ENCODE assay signal across 18 mouse cellular contexts in the genomic region with DNA sequence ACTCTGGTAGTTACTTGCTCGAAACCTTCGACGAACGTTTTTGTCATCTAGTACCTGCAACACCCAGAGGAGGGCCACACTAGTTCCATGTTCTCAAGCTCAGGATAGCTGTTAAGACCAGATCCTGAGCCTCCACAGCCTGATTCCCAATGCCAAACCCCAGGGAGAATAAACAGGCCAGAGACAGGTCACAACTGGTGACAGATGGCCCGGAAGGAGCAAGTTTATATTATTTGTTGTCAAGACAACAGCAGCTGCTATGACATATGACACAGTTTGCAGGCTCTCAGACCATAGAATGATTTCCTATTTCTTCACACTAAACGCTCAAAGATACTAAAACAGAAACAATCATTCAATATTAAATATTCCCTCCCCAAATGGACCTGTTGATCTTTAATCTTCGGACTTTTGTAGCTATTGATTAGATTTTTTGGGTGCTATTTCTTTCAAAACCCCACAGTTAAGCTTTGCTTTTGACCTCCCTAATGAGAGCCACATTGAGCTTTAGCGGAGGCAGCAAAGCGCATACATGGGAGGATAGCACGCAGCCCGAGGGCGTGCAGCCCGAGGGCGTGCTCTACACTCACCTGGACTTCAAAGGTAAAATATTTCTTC. TPM values are rescaled to one million over a fixed set of nuclear protein-coding genes. Genes with fewer than 3 reads are reported as not detected.
DNase-seq lines count a peak whose midpoint lies in the region; ATAC-seq and TF ChIP-seq lines count a peak whose summit lies in the region.
"Had no signal": no experiment of that assay in that cellular context is flagged by ENCODE, and none has a peak within 500 bp of the region (broad histone marks: within the 10 kb centered on the region; RNA-seq: fewer than 3 reads in every experiment).

No protein-coding gene starts in this region.

- no peaks in the 10 kb centered on the region for H3K9me3 ChIP-seq in limb, embryonic 14.5 days (ENCODE audit: control insufficient read depth, low read length)
- no peaks in the 10 kb centered on the region for H3K9me3 ChIP-seq in limb, embryonic 10.5 days (replicated peaks)
- H3K9me3 ChIP-seq in lung, postnatal 0 days (ENCODE audit: low read length), result no peaks in the 10 kb centered on the region
- H3K9me3 ChIP-seq: embryonic facial prominence, embryonic 12.5 days; forebrain, embryonic 15.5 days; heart, embryonic 15.5 days; hindbrain, embryonic 15.5 days had no signal

- 0 out of 2 replicates have a peak, but pooled peaks have one; percentile 36 for TF ChIP-seq EP300 in lung, postnatal 0 days (IDR thresholded peaks at IDR 0.05)

- H3K9ac ChIP-seq in limb, embryonic 14.5 days (ENCODE audit: low read depth, low read length, severe bottlenecking), result no peak overlapping the region
- no peak overlapping the region for H3K9ac ChIP-seq in lung, postnatal 0 days (replicated peaks; ENCODE audit: low read depth)
- H3K9ac ChIP-seq: embryonic facial prominence, embryonic 12.5 days; forebrain, embryonic 15.5 days; heart, embryonic 15.5 days; hindbrain, embryonic 15.5 days had no signal

- 0 out of 2 replicates have a peak, but pooled peaks have one; percentile 3 for TF ChIP-seq CTCF in lung, postnatal 0 days (IDR thresholded peaks at IDR 0.05)

- no peak overlapping the region for H3K27ac ChIP-seq in limb, embryonic 14.5 days (replicated peaks; ENCODE audit: low read depth, low read length)
- H3K27ac ChIP-seq in limb, embryonic 10.5 days, result no peak overlapping the region
- H3K27ac ChIP-seq in lung, postnatal 0 days (ENCODE audit: low read length), result no peak overlapping the region
- H3K27ac ChIP-seq: embryonic facial prominence, embryonic 12.5 days; forebrain, embryonic 15.5 days; heart, embryonic 15.5 days; hindbrain, embryonic 15.5 days had no signal

- H3K27me3 ChIP-seq in limb, embryonic 14.5 days (ENCODE audit: control insufficient read depth, insufficient read depth, low read length), result no peaks in the 10 kb centered on the region
- no peaks in the 10 kb centered on the region for H3K27me3 ChIP-seq in limb, embryonic 10.5 days (ENCODE audit: low read depth, poor library complexity, severe bottlenecking)
- no peaks in the 10 kb centered on the region for H3K27me3 ChIP-seq in lung, postnatal 0 days (replicated peaks; ENCODE audit: insufficient read depth, low read length)
- H3K27me3 ChIP-seq: CH12.LX; embryonic facial prominence, embryonic 12.5 days; forebrain, embryonic 15.5 days; heart, embryonic 15.5 days; hindbrain, embryonic 15.5 days had no signal

- peaks cover 9% of the 10 kb centered on the region for H3K4me1 ChIP-seq in limb, embryonic 14.5 days (ENCODE audit: control insufficient read depth, insufficient read depth, low read length)
- H3K4me1 ChIP-seq in limb, embryonic 10.5 days, result no peaks in the 10 kb centered on the region
- peaks cover 10% of the 10 kb centered on the region; the same call in 1 of the 2 replicates for H3K4me1 ChIP-seq in lung, postnatal 0 days (ENCODE audit: insufficient read depth, low read depth, low read length)

- TF ChIP-seq POLR2A in limb, embryonic 14.5 days (IDR thresholded peaks at IDR 0.05; ENCODE audit: borderline replicate concordance, extremely low read depth, insufficient read depth, insufficient read length), result no peak

- no peak for DNase-seq in limb, embryonic 14.5 days (ENCODE audit: low spot score)
- no peak for DNase-seq in limb, embryonic 10.5 days (ENCODE audit: low spot score)
- peak; percentile 54 for DNase-seq in lung, postnatal 0 days (ENCODE audit: low spot score)
- no peak for DNase-seq in lung, postnatal 14 days
- DNase-seq in adipocyte (ENCODE audit: low spot score), result peak; percentile 55
- DNase-seq: adrenal gland, postnatal 10 days; cerebellum, adult 11-12 months; cerebellum, adult 9-10 months; cerebellum, postnatal 25 days; gastrocnemius, postnatal 36 days; heart, adult 18-20 months had no signal

- 0 out of 2 replicates have a peak, but pooled peaks have one; percentile 55 for ATAC-seq in limb, embryonic 14.5 days (ENCODE audit: low FRiP score, low read depth)
- ATAC-seq in lung, postnatal 0 days, result peak; percentile 46
- no peak for ATAC-seq in monocyte, adult 5-6 weeks (replicated peaks; ENCODE audit: insufficient number of reproducible peaks, low FRiP score, low TSS enrichment, poor library complexity, severe bottlenecking)
- ATAC-seq: forebrain, embryonic 15.5 days had no signal

- H3K4me3 ChIP-seq in limb, embryonic 14.5 days (replicated peaks; ENCODE audit: low read length), result no peak overlapping the region
- no peak overlapping the region for H3K4me3 ChIP-seq in limb, embryonic 10.5 days
- H3K4me3 ChIP-seq in lung, postnatal 0 days (ENCODE audit: low read depth, low read length), result no peak overlapping the region
- H3K4me3 ChIP-seq: embryonic facial prominence, embryonic 12.5 days; forebrain, embryonic 15.5 days; heart, embryonic 15.5 days; hindbrain, embryonic 15.5 days had no signal

- 90% methylated on average over 14 of the region's 14 CpGs for WGBS in limb, embryonic 14.5 days
- 92% methylated on average over 14 of the region's 14 CpGs for WGBS in limb, embryonic 10.5 days
- 85% methylated on average over 14 of the region's 14 CpGs for WGBS in lung, postnatal 0 days

- peaks cover 37% of the 10 kb centered on the region for H3K36me3 ChIP-seq in limb, embryonic 14.5 days (ENCODE audit: control insufficient read depth, insufficient read depth, low read length)
- H3K36me3 ChIP-seq in limb, embryonic 10.5 days, result peaks cover 60% of the 10 kb centered on the region
- H3K36me3 ChIP-seq in lung, postnatal 0 days (ENCODE audit: insufficient read depth, low read length), result peaks cover 22% of the 10 kb centered on the region; the same call in 1 of the 2 replicates

- H3K4me2 ChIP-seq in limb, embryonic 14.5 days (replicated peaks; ENCODE audit: low read depth, low read length, severe bottlenecking), result no peak overlapping the region
- H3K4me2 ChIP-seq in lung, postnatal 0 days (replicated peaks; ENCODE audit: low read depth, low read length), result no peak overlapping the region
- H3K4me2 ChIP-seq: embryonic facial prominence, embryonic 12.5 days; forebrain, embryonic 15.5 days; heart, embryonic 11.5 days; heart, embryonic 15.5 days; hindbrain, embryonic 15.5 days had no signal

RNA-seq across cellular contexts. Expression of a gene that starts 12.4 kb away (rescaled TPM):
- 154 and 161 TPM in 2 replicates for polyA plus RNA-seq in limb, embryonic 14.5 days (2012; rRNA removed)
- polyA plus RNA-seq in limb, embryonic 14.5 days (2014; fragmentation: Nextera tagmentation; extraction: Ambion mirVana), result 158 and 168 TPM in 2 replicates
- 134 and 143 TPM in 2 replicates for polyA plus RNA-seq in limb, embryonic 10.5 days (2016; fragmentation: Nextera tagmentation; extraction: Ambion mirVana)
- polyA plus RNA-seq in lung, postnatal 0 days (2015; fragmentation: Nextera tagmentation; extraction: Ambion mirVana), result 126 and 138 TPM in 2 replicates
- 27.0 to 52.7 TPM (median 36.3 TPM) in 3 replicates for total RNA-seq in monocyte, adult 5-6 weeks (2017)

Comparison
In these comparisons a context has a peak if more than half of its experiments do, and no peak if none do; other contexts are left out.
1. DNase-seq: peak in lung, postnatal 0 days (single experiment) and adipocyte (single experiment); none in limb, embryonic 14.5 days (single experiment), limb, embryonic 10.5 days (single experiment) and lung, postnatal 14 days (single experiment).